Mouse (Mus musculus) testis, postnatal 10 days (tissue): ENCODE measurements at regions not wholly inside any gene's neighbourhood (a gene's known extent, or its start where the extent isn't known, plus 50 kb on each side); places are given as distances from the start of the nearest gene placed in this dataset.

ENCODE experiments used
- DNase-seq: peaks from one replicate; pipeline ENCODE4 v3.0.0; 2021; ENCODE audit warnings: low spot score

- DNase-seq, result no peak
Measured at GRCm38 (mm10) chr8:89271381-89272355, 227.7 kb upstream of the Sall1 start.

- DNase-seq, result no peak
Measured at GRCm38 (mm10) chr8:89270001-89270400, 226.0 kb upstream of the Sall1 start.

- DNase-seq, result no peak
Measured at GRCm38 (mm10) chr8:89261163-89261812, 217.3 kb upstream of the Sall1 start.

GRCm38 (mm10) chr8:89259881-89260280, 215.9 kb upstream of the Sall1 start:
- no peak for DNase-seq

GRCm38 (mm10) chr8:89246342-89246741, 202.4 kb upstream of the Sall1 start:
- no peak for DNase-seq

GRCm38 (mm10) chr8:89245131-89245751, 201.3 kb upstream of the Sall1 start:
- no peak for DNase-seq

GRCm38 (mm10) chr8:89241686-89242085, 197.7 kb upstream of the Sall1 start:
- DNase-seq, result no peak

GRCm38 (mm10) chr8:89239626-89240025, 195.7 kb upstream of the Sall1 start:
- DNase-seq, result no peak

- DNase-seq, result no peak
Measured at GRCm38 (mm10) chr8:89234041-89234440, 190.1 kb upstream of the Sall1 start.

- no peak for DNase-seq
Measured at GRCm38 (mm10) chr8:89232318-89232717, 188.4 kb upstream of the Sall1 start.

- DNase-seq, result no peak
Measured at GRCm38 (mm10) chr8:89229144-89229543, 185.2 kb upstream of the Sall1 start.

GRCm38 (mm10) chr8:89220870-89221269, 176.9 kb upstream of the Sall1 start:
- DNase-seq, result no peak

- DNase-seq, result no peak
Measured at GRCm38 (mm10) chr8:89220381-89220780, 176.4 kb upstream of the Sall1 start.

GRCm38 (mm10) chr8:89219156-89219555, 175.2 kb upstream of the Sall1 start:
- DNase-seq, result no peak

GRCm38 (mm10) chr8:89217689-89218088, 173.7 kb upstream of the Sall1 start:
- no peak for DNase-seq

- no peak for DNase-seq
Measured at GRCm38 (mm10) chr8:89211931-89212330, 168.0 kb upstream of the Sall1 start.

GRCm38 (mm10) chr8:89210684-89211083, 166.7 kb upstream of the Sall1 start:
- DNase-seq, result no peak

GRCm38 (mm10) chr8:89207891-89208290, 163.9 kb upstream of the Sall1 start:
- no peak for DNase-seq

- no peak for DNase-seq
Measured at GRCm38 (mm10) chr8:89202484-89203096, 158.6 kb upstream of the Sall1 start.

- DNase-seq, result no peak
Measured at GRCm38 (mm10) chr8:89200301-89200700, 156.3 kb upstream of the Sall1 start.

- DNase-seq, result no peak
Measured at GRCm38 (mm10) chr8:89185314-89185713, 141.4 kb upstream of the Sall1 start.

GRCm38 (mm10) chr8:89175631-89176030, 131.7 kb upstream of the Sall1 start:
- no peak for DNase-seq
